ENCODE assay signal across 10 mouse cellular contexts in the genomic region with DNA sequence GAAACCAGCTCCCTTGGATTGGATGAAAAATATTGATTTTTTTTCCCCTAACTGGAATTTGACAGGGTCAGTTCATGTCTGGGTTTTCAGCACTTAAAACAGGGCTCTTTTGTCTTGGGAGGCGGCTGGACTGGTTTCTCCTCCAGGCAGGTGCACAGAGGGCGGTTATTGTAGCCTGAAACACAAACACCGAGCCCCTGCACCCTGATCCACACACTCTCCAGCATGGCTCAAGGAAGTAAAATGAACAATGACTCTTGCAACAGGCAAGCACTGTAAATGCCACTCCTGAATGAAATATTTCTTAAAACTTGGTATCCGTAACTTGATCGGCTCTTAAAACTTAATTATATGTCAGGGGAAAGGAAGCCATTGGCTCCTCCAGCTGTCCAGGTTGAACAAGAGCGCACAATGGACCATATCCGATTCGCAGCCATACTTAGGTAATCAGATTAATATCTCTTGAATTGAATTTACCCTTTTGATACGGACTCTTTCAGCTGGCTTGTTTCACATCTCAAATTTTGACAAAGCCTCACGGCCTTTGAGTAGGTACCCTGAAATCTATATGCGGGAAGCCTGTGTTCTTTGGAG.
DNase-seq lines count a peak whose midpoint lies in the region; ATAC-seq and TF ChIP-seq lines count a peak whose summit lies in the region.
"Had no signal": no experiment of that assay in that cellular context is flagged by ENCODE, and none has a peak within 500 bp of the region (broad histone marks: within the 10 kb centered on the region; RNA-seq: fewer than 3 reads in every experiment).

No protein-coding gene starts in this region.

- no peaks in the 10 kb centered on the region for H3K27me3 ChIP-seq in heart, postnatal 0 days (ENCODE audit: control insufficient read depth, insufficient read depth, low read length)
- no peaks in the 10 kb centered on the region for H3K27me3 ChIP-seq in lung, embryonic 16.5 days (ENCODE audit: control insufficient read depth, insufficient read depth, low read depth, low read length)
- no peaks in the 10 kb centered on the region for H3K27me3 ChIP-seq in intestine, embryonic 16.5 days (replicated peaks; ENCODE audit: control insufficient read depth, insufficient read depth, low read length)
- no peaks in the 10 kb centered on the region for H3K27me3 ChIP-seq in stomach, postnatal 0 days (ENCODE audit: control insufficient read depth, insufficient read depth, low read length)
- H3K27me3 ChIP-seq in thymus, adult 2 months (ENCODE audit: control insufficient read depth, insufficient read depth, low read length): no peaks in the 10 kb centered on the region

- TF ChIP-seq CTCF in heart, postnatal 0 days (IDR thresholded peaks at IDR 0.05; ENCODE audit: low read depth): no peak
- no peak for TF ChIP-seq CTCF in stomach, postnatal 0 days (IDR thresholded peaks at IDR 0.05; ENCODE audit: low read depth)
- no peak for TF ChIP-seq CTCF in thymus, adult 2 months (IDR thresholded peaks at IDR 0.05; ENCODE audit: borderline replicate concordance, control insufficient read depth, extremely low read depth, insufficient read depth, low read length, poor library complexity)

- TF ChIP-seq POLR2A in thymus, adult 2 months (IDR thresholded peaks at IDR 0.05; ENCODE audit: control insufficient read depth, extremely low read depth, insufficient read depth, low read length, poor library complexity): no peak

- H3K4me3 ChIP-seq in heart, postnatal 0 days (ENCODE audit: low read depth, low read length): no peak overlapping the region
- no peak overlapping the region for H3K4me3 ChIP-seq in lung, embryonic 16.5 days (ENCODE audit: low read length)
- no peak overlapping the region for H3K4me3 ChIP-seq in intestine, embryonic 16.5 days (ENCODE audit: low read length)
- no peak overlapping the region for H3K4me3 ChIP-seq in stomach, postnatal 0 days (ENCODE audit: low read depth, low read length)
- H3K4me3 ChIP-seq in thymus, adult 2 months (ENCODE audit: control insufficient read depth, insufficient read depth, low read length): no peak overlapping the region

- H3K36me3 ChIP-seq in heart, postnatal 0 days (replicated peaks; ENCODE audit: control insufficient read depth, insufficient read depth, low read length): no peaks in the 10 kb centered on the region
- no peaks in the 10 kb centered on the region for H3K36me3 ChIP-seq in lung, embryonic 16.5 days (ENCODE audit: control insufficient read depth, insufficient read depth, low read length)
- no peaks in the 10 kb centered on the region for H3K36me3 ChIP-seq in intestine, embryonic 16.5 days (ENCODE audit: control insufficient read depth, insufficient read depth, low read length)
- H3K36me3 ChIP-seq in stomach, postnatal 0 days (ENCODE audit: control insufficient read depth, insufficient read depth, low read length): no peaks in the 10 kb centered on the region
- H3K36me3 ChIP-seq in thymus, adult 2 months (ENCODE audit: control insufficient read depth, insufficient read depth, low read length): no peaks in the 10 kb centered on the region

- H3K27ac ChIP-seq in heart, postnatal 0 days (ENCODE audit: low read depth): peak overlapping the region; percentile 65
- H3K27ac ChIP-seq in lung, embryonic 16.5 days (ENCODE audit: low read length): peak overlapping the region; percentile 94
- H3K27ac ChIP-seq in intestine, embryonic 16.5 days (ENCODE audit: low read length): peak overlapping the region; percentile 83
- H3K27ac ChIP-seq in stomach, postnatal 0 days (replicated peaks): peak overlapping the region; percentile 89
- no peak overlapping the region for H3K27ac ChIP-seq in thymus, adult 2 months (ENCODE audit: control insufficient read depth, insufficient read depth, low read length)

- no peak for TF ChIP-seq EP300 in heart, postnatal 0 days (IDR thresholded peaks at IDR 0.05; ENCODE audit: low read depth)
- no peak for TF ChIP-seq EP300 in stomach, postnatal 0 days (optimal IDR thresholded peaks at IDR 0.05)

- ATAC-seq in heart, postnatal 0 days (ENCODE audit: insufficient read depth, low read depth): no peak
- ATAC-seq in lung, embryonic 16.5 days (ENCODE audit: low read depth): peak; percentile 74
- peak; percentile 87 for ATAC-seq in intestine, embryonic 16.5 days
- peak; percentile 85 for ATAC-seq in stomach, postnatal 0 days (ENCODE audit: low FRiP score, low TSS enrichment)
- ATAC-seq: hindbrain, embryonic 16.5 days had no signal

- H3K4me1 ChIP-seq in heart, postnatal 0 days (ENCODE audit: control insufficient read depth, insufficient read depth): peaks cover 32% of the 10 kb centered on the region
- H3K4me1 ChIP-seq in lung, embryonic 16.5 days (replicated peaks; ENCODE audit: control insufficient read depth, insufficient read depth, low read length): peaks cover 29% of the 10 kb centered on the region
- H3K4me1 ChIP-seq in intestine, embryonic 16.5 days (ENCODE audit: control insufficient read depth, insufficient read depth, low read length): peaks cover 25% of the 10 kb centered on the region
- peaks cover 13% of the 10 kb centered on the region for H3K4me1 ChIP-seq in stomach, postnatal 0 days (replicated peaks; ENCODE audit: control insufficient read depth, insufficient read depth)
- no peaks in the 10 kb centered on the region for H3K4me1 ChIP-seq in thymus, adult 2 months (replicated peaks; ENCODE audit: control insufficient read depth, insufficient read depth, low read length)

- DNase-seq in heart, postnatal 0 days (ENCODE audit: low spot score): no peak
- no peak for DNase-seq in heart, postnatal 14 days
- DNase-seq in lung, postnatal 14 days: no peak
- DNase-seq in stomach, postnatal 0 days (ENCODE audit: low spot score): peak; percentile 81
- no peak for DNase-seq in embryo, embryonic 10.5 days (ENCODE audit: low spot score)
- DNase-seq in thymus, adult 2 months: no peak
- DNase-seq: right cerebral cortex, adult 18-20 months had no signal

- no peak overlapping the region for H3K9ac ChIP-seq in heart, postnatal 0 days (replicated peaks; ENCODE audit: low read depth, low read length)
- H3K9ac ChIP-seq in lung, embryonic 16.5 days (ENCODE audit: low read length): no peak overlapping the region
- H3K9ac ChIP-seq in intestine, embryonic 16.5 days (ENCODE audit: low read depth, low read length): no peak overlapping the region
- no peak overlapping the region for H3K9ac ChIP-seq in stomach, postnatal 0 days (ENCODE audit: low read length)

- 82% methylated on average over 11 of the region's 11 CpGs for WGBS in heart, postnatal 0 days
- WGBS in lung, embryonic 16.5 days: 45% methylated on average over 11 of the region's 11 CpGs
- 53% methylated on average over 11 of the region's 11 CpGs for WGBS in intestine, embryonic 16.5 days
- WGBS in stomach, postnatal 0 days: 32% methylated on average over 11 of the region's 11 CpGs
- WGBS in thymus, adult 2 months: 97% methylated on average over 11 of the region's 11 CpGs

- intact Hi-C loops in heart, postnatal 14 days (cut with DNase I): no loop called here

- no peak overlapping the region for H3K4me2 ChIP-seq in heart, postnatal 0 days (ENCODE audit: low read depth, low read length)
- peak overlapping the region; percentile 2; the same call in 1 of the 2 replicates for H3K4me2 ChIP-seq in lung, embryonic 16.5 days (ENCODE audit: low read depth, low read length)
- H3K4me2 ChIP-seq in intestine, embryonic 16.5 days (ENCODE audit: low read depth, low read length): peak overlapping the region; percentile 10; the same call in 1 of the 2 replicates
- peak overlapping the region; percentile 33 for H3K4me2 ChIP-seq in stomach, postnatal 0 days (replicated peaks; ENCODE audit: low read depth)

- no peaks in the 10 kb centered on the region for H3K9me3 ChIP-seq in heart, postnatal 0 days (replicated peaks; ENCODE audit: control insufficient read depth, low read length)
- H3K9me3 ChIP-seq in lung, embryonic 16.5 days (ENCODE audit: control insufficient read depth, low read length): no peaks in the 10 kb centered on the region
- no peaks in the 10 kb centered on the region for H3K9me3 ChIP-seq in intestine, embryonic 16.5 days (ENCODE audit: control insufficient read depth, low read length)
- H3K9me3 ChIP-seq in stomach, postnatal 0 days (ENCODE audit: control insufficient read depth, low read length): no peaks in the 10 kb centered on the region
